Comparison of ENCODE assay signal across 8 mouse cellular contexts in genomic region chr3:49866061-49866515, GRCm38 (mm10).
A peak's percentile ranks its signal among the peaks of the same experiment; 100 is the strongest.
DNase-seq lines count a peak whose midpoint lies in the region; ATAC-seq and TF ChIP-seq lines count a peak whose summit lies in the region.

No protein-coding gene starts in this region.

- H3K27me3 ChIP-seq in liver, postnatal 0 days (ENCODE audit: insufficient read depth, low read length) = no peaks in the 10 kb centered on the region
- no peaks in the 10 kb centered on the region for H3K27me3 ChIP-seq in forebrain, postnatal 0 days (ENCODE audit: insufficient read depth, low read length)
- no peaks in the 10 kb centered on the region for H3K27me3 ChIP-seq in limb, embryonic 15.5 days
- no peaks in the 10 kb centered on the region for H3K27me3 ChIP-seq in small intestine, adult 2 months (ENCODE audit: control insufficient read depth, insufficient read depth, low read length)

- H3K9ac ChIP-seq in liver, postnatal 0 days (replicated peaks) = no peak overlapping the region
- H3K9ac ChIP-seq in forebrain, postnatal 0 days = no peak overlapping the region
- no peak overlapping the region for H3K9ac ChIP-seq in limb, embryonic 15.5 days

- ATAC-seq in liver, postnatal 0 days = no peak
- ATAC-seq in forebrain, postnatal 0 days = peak; percentile 60
- peak; percentile 30; the same call in 1 of the 2 replicates for ATAC-seq in limb, embryonic 15.5 days (ENCODE audit: insufficient number of reproducible peaks, low FRiP score, low TSS enrichment, low read depth)

- H3K36me3 ChIP-seq in liver, postnatal 0 days (replicated peaks; ENCODE audit: insufficient read depth, low read length) = no peaks in the 10 kb centered on the region
- no peaks in the 10 kb centered on the region for H3K36me3 ChIP-seq in forebrain, postnatal 0 days (ENCODE audit: insufficient read depth)
- no peaks in the 10 kb centered on the region for H3K36me3 ChIP-seq in limb, embryonic 15.5 days
- H3K36me3 ChIP-seq in small intestine, adult 2 months (ENCODE audit: control insufficient read depth, insufficient read depth, low read length) = no peaks in the 10 kb centered on the region

- TF ChIP-seq CTCF in liver, postnatal 0 days (IDR thresholded peaks at IDR 0.05; ENCODE audit: low read depth) = no peak
- no peak for TF ChIP-seq CTCF in forebrain, postnatal 0 days (IDR thresholded peaks at IDR 0.05; ENCODE audit: low read depth)
- no peak for TF ChIP-seq CTCF in small intestine, adult 2 months (IDR thresholded peaks at IDR 0.05; ENCODE audit: extremely low read depth, insufficient read length, insufficient replicate concordance, low read depth, low read length)

- peak; percentile 23 for DNase-seq in liver
- no peak for DNase-seq in liver, postnatal 0 days
- no peak for DNase-seq in forebrain, postnatal 0 days
- DNase-seq in thymus, postnatal 0 days (ENCODE audit: low spot score) = no peak
- DNase-seq in right cerebral cortex, postnatal 36 days (ENCODE audit: low spot score in 2 of 2) = no peak
- no peak for DNase-seq in adipocyte (ENCODE audit: low spot score)

- no peak overlapping the region for H3K27ac ChIP-seq in liver, postnatal 0 days (ENCODE audit: low read depth)
- H3K27ac ChIP-seq in forebrain, postnatal 0 days (ENCODE audit: low read depth, low read length) = no peak overlapping the region
- H3K27ac ChIP-seq in limb, embryonic 15.5 days = peak overlapping the region; percentile 54
- H3K27ac ChIP-seq in small intestine, adult 2 months (ENCODE audit: insufficient read depth, low read depth, low read length) = peak overlapping the region; percentile 27; the same call in 1 of the 2 replicates

- TF ChIP-seq POLR2A in small intestine, adult 2 months (IDR thresholded peaks at IDR 0.05; ENCODE audit: low read depth, low read length) = no peak

- no peaks in the 10 kb centered on the region for H3K4me1 ChIP-seq in liver, postnatal 0 days (ENCODE audit: insufficient read depth)
- no peaks in the 10 kb centered on the region for H3K4me1 ChIP-seq in forebrain, postnatal 0 days (ENCODE audit: insufficient read depth)
- peaks cover 17% of the 10 kb centered on the region for H3K4me1 ChIP-seq in limb, embryonic 15.5 days
- H3K4me1 ChIP-seq in small intestine, adult 2 months (ENCODE audit: control insufficient read depth, insufficient read depth, insufficient read length, low read length) = no peaks in the 10 kb centered on the region

- H3K4me3 ChIP-seq in liver, postnatal 0 days (ENCODE audit: low read depth, low read length) = no peak overlapping the region
- no peak overlapping the region for H3K4me3 ChIP-seq in forebrain, postnatal 0 days (ENCODE audit: low read depth, low read length)
- no peak overlapping the region for H3K4me3 ChIP-seq in limb, embryonic 15.5 days
- H3K4me3 ChIP-seq in small intestine, adult 2 months (ENCODE audit: low read depth, low read length) = no peak overlapping the region

- TF ChIP-seq EP300 in liver, postnatal 0 days (IDR thresholded peaks at IDR 0.05; ENCODE audit: low read depth) = no peak

- H3K4me2 ChIP-seq in liver, postnatal 0 days (ENCODE audit: low read depth, low read length) = no peak overlapping the region
- no peak overlapping the region for H3K4me2 ChIP-seq in forebrain, postnatal 0 days (ENCODE audit: low read depth)
- no peak overlapping the region; the same call in 1 of the 2 replicates for H3K4me2 ChIP-seq in limb, embryonic 15.5 days

- no peaks in the 10 kb centered on the region for H3K9me3 ChIP-seq in liver, postnatal 0 days (ENCODE audit: low read length)
- no peaks in the 10 kb centered on the region for H3K9me3 ChIP-seq in forebrain, postnatal 0 days (ENCODE audit: low read length)
- no peaks in the 10 kb centered on the region for H3K9me3 ChIP-seq in limb, embryonic 15.5 days

- WGBS in liver, postnatal 0 days (ENCODE audit: insufficient replicate concordance) = 56% methylated on average over 11 of the region's 11 CpGs
- WGBS in forebrain, postnatal 0 days = 18% methylated on average over 11 of the region's 11 CpGs
- WGBS in limb, embryonic 15.5 days = 21% methylated on average over 11 of the region's 11 CpGs
- WGBS in small intestine, adult 2 months = 67% methylated on average over 11 of the region's 11 CpGs

Comparison
In these comparisons a context has a peak if more than half of its experiments do, and no peak if none do; other contexts are left out.
1. H3K27ac ChIP-seq: peak in limb, embryonic 15.5 days (single experiment) and small intestine, adult 2 months (single experiment); none in liver, postnatal 0 days (single experiment) and forebrain, postnatal 0 days (single experiment).